Mouse (Mus musculus) liver, postnatal 0 days (tissue): Measurements from ENCODE around the gene Wdfy1. TPM values are rescaled to one million over a fixed set of nuclear protein-coding genes. Genes with fewer than 3 reads are reported as not detected.

Source experiments
- ATAC-seq: fragments of 200-750 bp; cut with Nextera tagmentation; 2 replicates; pipeline ENCODE4 v1.8.0; 2017; ENCODE audit warnings: mild to moderate bottlenecking, moderate library complexity
- DNase-seq: peaks from one replicate; pipeline ENCODE4 v3.0.0-alpha.2; 2016
- H3K27ac ChIP-seq: fragments of 300-500 bp; sonication (generic); 2 replicates; pipeline ENCODE4 v1.5.1; 2014; ENCODE audit warnings: antibody characterized with exemption, moderate library complexity, mild to moderate bottlenecking, low read depth
- H3K27me3 ChIP-seq: fragments of 300-500 bp; sonication (generic); 2 replicates; pipeline ENCODE4 v1.6.1; 2014; ENCODE audit warnings: low read length, control low read depth, mixed read lengths; ENCODE audit not compliant: insufficient read depth
- H3K36me3 ChIP-seq: fragments of 300-500 bp; sonication (generic); replicated peaks from 2 replicates; pipeline ENCODE4 v1.6.1; 2014; ENCODE audit warnings: mild to moderate bottlenecking, control low read depth, low read length, moderate library complexity, mixed read lengths; ENCODE audit not compliant: insufficient read depth
- H3K4me1 ChIP-seq: fragments of 300-500 bp; sonication (generic); 2 replicates; pipeline ENCODE4 v1.6.1; 2014; ENCODE audit warnings: antibody characterized with exemption, mild to moderate bottlenecking, control low read depth; ENCODE audit not compliant: insufficient read depth
- H3K4me2 ChIP-seq: fragments of 300-500 bp; sonication (generic); 2 replicates; pipeline ENCODE4 v1.6.1; 2014; ENCODE audit warnings: low read depth, mild to moderate bottlenecking, low read length, moderate library complexity, mixed read lengths
- H3K4me3 ChIP-seq: fragments of 300-500 bp; sonication (generic); 2 replicates; pipeline ENCODE4 v1.5.1; 2014; ENCODE audit warnings: low read depth, low read length
- H3K9ac ChIP-seq: fragments of 300-500 bp; sonication (generic); replicated peaks from 2 replicates; pipeline ENCODE4 v1.6.1; 2014; ENCODE audit warnings: mild to moderate bottlenecking, moderate library complexity
- H3K9me3 ChIP-seq: fragments of 300-500 bp; sonication (generic); 2 replicates; pipeline ENCODE4 v1.6.1; 2016; ENCODE audit warnings: mild to moderate bottlenecking, control low read depth, low read length, mixed read lengths
- CTCF ChIP-seq: sonication (generic); IDR thresholded peaks from 2 replicates; pipeline ENCODE4 v1.5.1; 2016; ENCODE audit warnings: antibody characterized with exemption, low read depth
- EP300 ChIP-seq: IDR thresholded peaks from 2 replicates; pipeline ENCODE4 v1.6.1; 2016; ENCODE audit warnings: antibody characterized with exemption, low read depth, mild to moderate bottlenecking
- WGBS: fragments of 180-500 bp; shearing (Covaris S2); extraction: QIAGEN DNeasy Blood & Tissue Kit; methylation state at CpG from one replicate; pipeline ENCODE4 v1.1.7; 2014; ENCODE audit not compliant: insufficient replicate concordance; 5-methylcytosine and 5-hydroxymethylcytosine counted together
- polyA plus RNA-seq: library from polyadenylated mRNA; unstranded; fragments of >200 nt; fragmentation: Nextera tagmentation; extraction: Ambion mirVana; gene quantifications from 2 replicates; pipeline ENCODE4 v1.2.1, GENCODE M21; 2015

The Wdfy1 gene
- polyA plus RNA-seq, 1 experiment from 2014 or later: 15.7 TPM

GRCm38 (mm10) chr1:79757161-79757560 is 18.8 kb downstream of the Wdfy1 start:
- TF ChIP-seq CTCF (no peak), EP300 (no peak)
- Histone ChIP-seq H3K4me2 (no peak overlapping the region), H3K4me1 (peaks cover 28% of the 10 kb centered on the region), H3K9ac (no peak overlapping the region), H3K4me3 (no peak overlapping the region), H3K9me3 (no peaks in the 10 kb centered on the region), H3K36me3 (no peaks in the 10 kb centered on the region), H3K27me3 (no peaks in the 10 kb centered on the region), H3K27ac (no peak overlapping the region)
- DNase-seq (no peak), ATAC-seq (no peak)
- 64% methylated on average over 7 of the region's 7 CpGs for WGBS

- Histone ChIP-seq H3K36me3 (no peaks in the 10 kb centered on the region), H3K4me1 (peaks cover 31% of the 10 kb centered on the region), H3K9me3 (no peaks in the 10 kb centered on the region), H3K4me3 (no peak overlapping the region), H3K4me2 (no peak overlapping the region), H3K27me3 (no peaks in the 10 kb centered on the region), H3K27ac (no peak overlapping the region), H3K9ac (no peak overlapping the region)
- WGBS: 75% methylated on average over 5 of the region's 5 CpGs
- DNase-seq (no peak), ATAC-seq (no peak)
- TF ChIP-seq EP300 (no peak), CTCF (no peak)
These were observed 19.5 kb downstream of the Wdfy1 start for GRCm38 (mm10) chr1:79756417-79756816.

- DNase-seq: no peak
These were observed 20.6 kb downstream of the Wdfy1 start for GRCm38 (mm10) chr1:79755376-79755775.

GRCm38 (mm10) chr1:79754936-79755335 is 21.0 kb downstream of the Wdfy1 start:
- ATAC-seq (no peak), DNase-seq (no peak)
- H3K27ac ChIP-seq: no peak overlapping the region
- H3K27me3 ChIP-seq: no peaks in the 10 kb centered on the region
- H3K36me3 ChIP-seq: no peaks in the 10 kb centered on the region
- H3K9ac ChIP-seq: no peak overlapping the region
- no peak overlapping the region for H3K4me3 ChIP-seq
- no peak overlapping the region for H3K4me2 ChIP-seq
- 71% methylated on average over 3 of the region's 3 CpGs for WGBS
- peaks cover 28% of the 10 kb centered on the region for H3K4me1 ChIP-seq
- no peaks in the 10 kb centered on the region for H3K9me3 ChIP-seq
- TF ChIP-seq EP300 (no peak), CTCF (no peak)

More at GRCm38 (mm10) chr1:79755376-79755775, 20.6 kb downstream of the Wdfy1 start:
- no peak overlapping the region for H3K4me2 ChIP-seq
- ATAC-seq: no peak
- H3K36me3 ChIP-seq: no peaks in the 10 kb centered on the region
- 37% methylated on average over 2 of the region's 2 CpGs for WGBS
- no peaks in the 10 kb centered on the region for H3K9me3 ChIP-seq
- no peak overlapping the region for H3K27ac ChIP-seq
- H3K4me3 ChIP-seq: no peak overlapping the region
- H3K4me1 ChIP-seq: peaks cover 30% of the 10 kb centered on the region
- TF ChIP-seq EP300: no peak
- no peak for TF ChIP-seq CTCF
- H3K27me3 ChIP-seq: no peaks in the 10 kb centered on the region
- H3K9ac ChIP-seq: no peak overlapping the region

- TF ChIP-seq EP300: no peak
- TF ChIP-seq CTCF: no peak
- DNase-seq (no peak), ATAC-seq (no peak)
- Histone ChIP-seq H3K4me3 (no peak overlapping the region), H3K27me3 (no peaks in the 10 kb centered on the region), H3K4me1 (peaks cover 24% of the 10 kb centered on the region), H3K27ac (no peak overlapping the region), H3K4me2 (no peak overlapping the region), H3K9ac (no peak overlapping the region), H3K9me3 (no peaks in the 10 kb centered on the region), H3K36me3 (no peaks in the 10 kb centered on the region)
- 75% methylated on average over 3 of the region's 3 CpGs for WGBS
These were observed 22.5 kb downstream of the Wdfy1 start for GRCm38 (mm10) chr1:79753456-79753855.

GRCm38 (mm10) chr1:79752714-79753340 is 23.1 kb downstream of the Wdfy1 start:
- H3K9ac ChIP-seq: no peak overlapping the region
- no peak for ATAC-seq
- DNase-seq: no peak
- H3K4me1 ChIP-seq: peaks cover 24% of the 10 kb centered on the region
- H3K36me3 ChIP-seq: no peaks in the 10 kb centered on the region
- H3K27me3 ChIP-seq: no peaks in the 10 kb centered on the region
- H3K27ac ChIP-seq: peak overlapping the region; percentile 70
- H3K4me2 ChIP-seq: no peak overlapping the region
- no peak overlapping the region for H3K4me3 ChIP-seq
- TF ChIP-seq CTCF: no peak
- TF ChIP-seq EP300: no peak
- H3K9me3 ChIP-seq: no peaks in the 10 kb centered on the region
- 53% methylated on average over 4 of the region's 4 CpGs for WGBS
